Mouse (Mus musculus): ENCODE data around the gene Fbxo21. TPM values are rescaled to one million over a fixed set of nuclear protein-coding genes. Genes with fewer than 3 reads are reported as not detected.

Fbxo21 gene
- total RNA-seq, 2 experiments from 2014 or later, result 145 to 152 TPM

- DNase-seq, result no peak
Observed at GRCm38 (mm10) chr5:118025880-118026279, 49.4 kb downstream of the Fbxo21 start.

- no peak for DNase-seq
Observed at GRCm38 (mm10) chr5:118026343-118026742, 49.8 kb downstream of the Fbxo21 start.

GRCm38 (mm10) chr5:118027101-118027697 is 50.7 kb downstream of the Fbxo21 start:
- no peak for DNase-seq

GRCm38 (mm10) chr5:118027698-118028190 is 51.2 kb downstream of the Fbxo21 start, which contains the start of gene Tesc:
TSS of gene Tesc (plus strand) at chr5:118027743.
- peak in 1 of 2 experiments; percentile 39 for DNase-seq

GRCm38 (mm10) chr5:118028191-118029034 is 51.9 kb downstream of the Fbxo21 start:
- no peak for DNase-seq

- DNase-seq, result peak in 1 of 2 experiments; percentile 34
Observed at GRCm38 (mm10) chr5:118029035-118029408, 52.5 kb downstream of the Fbxo21 start.

GRCm38 (mm10) chr5:118029420-118029819 is 52.9 kb downstream of the Fbxo21 start:
- DNase-seq, result peak; percentile 86 to 88

- DNase-seq, result no peak
Observed at GRCm38 (mm10) chr5:118030022-118030675, 53.6 kb downstream of the Fbxo21 start.

GRCm38 (mm10) chr5:118031059-118031458 is 54.5 kb downstream of the Fbxo21 start:
- DNase-seq, result no peak

GRCm38 (mm10) chr5:118031508-118031907 is 55.0 kb downstream of the Fbxo21 start:
- no peak for DNase-seq

GRCm38 (mm10) chr5:118033328-118033727 is 56.8 kb downstream of the Fbxo21 start:
- DNase-seq, result no peak

- DNase-seq, result no peak
Observed at GRCm38 (mm10) chr5:118033740-118034139, 57.2 kb downstream of the Fbxo21 start.

- no peak for DNase-seq
Observed at GRCm38 (mm10) chr5:118034632-118035031, 58.1 kb downstream of the Fbxo21 start.

GRCm38 (mm10) chr5:118035786-118036185 is 59.3 kb downstream of the Fbxo21 start:
- no peak for DNase-seq

- DNase-seq, result no peak
Observed at GRCm38 (mm10) chr5:118036888-118037797, 60.6 kb downstream of the Fbxo21 start.

GRCm38 (mm10) chr5:118037798-118038484 is 61.4 kb downstream of the Fbxo21 start:
- no peak for DNase-seq

- DNase-seq, result no peak
Observed at GRCm38 (mm10) chr5:118039241-118039668, 62.7 kb downstream of the Fbxo21 start.

- no peak for DNase-seq
Observed at GRCm38 (mm10) chr5:118042599-118042998, 66.1 kb downstream of the Fbxo21 start.

- DNase-seq, result no peak
Observed at GRCm38 (mm10) chr5:118043761-118044160, 67.2 kb downstream of the Fbxo21 start.

- peak; percentile 74 to 78 for DNase-seq
Observed at GRCm38 (mm10) chr5:118044907-118045306, 68.4 kb downstream of the Fbxo21 start.

GRCm38 (mm10) chr5:118045385-118045784 is 68.9 kb downstream of the Fbxo21 start:
- no peak for DNase-seq
